Mouse (Mus musculus) ES-E14 (cell line): ENCODE data around the gene Dcun1d3.
A peak's percentile ranks its signal among the peaks of the same experiment; 100 is the strongest.

Experiments used
- CHD2 ChIP-seq: IDR thresholded peaks from 2 replicates; pipeline ENCODE4 v1.6.1; 2014; ENCODE audit warnings: mild to moderate bottlenecking, low read depth, low read length, inconsistent platforms
- HCFC1 ChIP-seq: IDR thresholded peaks from 2 replicates; pipeline ENCODE4 v1.6.1; 2012; ENCODE audit warnings: low read length, inconsistent platforms, borderline replicate concordance; ENCODE audit not compliant: insufficient read depth
- MAFK ChIP-seq: IDR thresholded peaks from 2 replicates; pipeline ENCODE4 v1.6.1; 2014; ENCODE audit warnings: mild to moderate bottlenecking, low read depth, low read length, inconsistent platforms; ENCODE audit not compliant: insufficient read depth
- ZC3H11A ChIP-seq: IDR thresholded peaks from 2 replicates; pipeline ENCODE4 v1.6.1; 2012; ENCODE audit warnings: low read depth, mild to moderate bottlenecking, inconsistent platforms, low read length, borderline replicate concordance
- ZNF384 ChIP-seq: IDR thresholded peaks from 2 replicates; pipeline ENCODE4 v1.6.1; 2012; ENCODE audit warnings: low read depth, low read length, inconsistent platforms

GRCm38 (mm10) chr7:119861335-119862091, 34.6 kb downstream of the Dcun1d3 start:
- TF ChIP-seq MAFK (no peak), CHD2 (peak; percentile 45), ZNF384 (no peak), HCFC1 (no peak), ZC3H11A (no peak)
